Mouse (Mus musculus): ENCODE data around the gene Zfp524. TPM values are rescaled to one million over a fixed set of nuclear protein-coding genes. Genes with fewer than 3 reads are reported as not detected.

Zfp524 gene
- total RNA-seq (2014; fragmentation: Nextera tagmentation) (9.1 and 11.4 TPM in 2 replicates), total RNA-seq (2017) (8.9 and 12.3 TPM in 2 replicates), polyA plus RNA-seq (2012) (37.2 and 38.9 TPM in 2 replicates)

DNA sequence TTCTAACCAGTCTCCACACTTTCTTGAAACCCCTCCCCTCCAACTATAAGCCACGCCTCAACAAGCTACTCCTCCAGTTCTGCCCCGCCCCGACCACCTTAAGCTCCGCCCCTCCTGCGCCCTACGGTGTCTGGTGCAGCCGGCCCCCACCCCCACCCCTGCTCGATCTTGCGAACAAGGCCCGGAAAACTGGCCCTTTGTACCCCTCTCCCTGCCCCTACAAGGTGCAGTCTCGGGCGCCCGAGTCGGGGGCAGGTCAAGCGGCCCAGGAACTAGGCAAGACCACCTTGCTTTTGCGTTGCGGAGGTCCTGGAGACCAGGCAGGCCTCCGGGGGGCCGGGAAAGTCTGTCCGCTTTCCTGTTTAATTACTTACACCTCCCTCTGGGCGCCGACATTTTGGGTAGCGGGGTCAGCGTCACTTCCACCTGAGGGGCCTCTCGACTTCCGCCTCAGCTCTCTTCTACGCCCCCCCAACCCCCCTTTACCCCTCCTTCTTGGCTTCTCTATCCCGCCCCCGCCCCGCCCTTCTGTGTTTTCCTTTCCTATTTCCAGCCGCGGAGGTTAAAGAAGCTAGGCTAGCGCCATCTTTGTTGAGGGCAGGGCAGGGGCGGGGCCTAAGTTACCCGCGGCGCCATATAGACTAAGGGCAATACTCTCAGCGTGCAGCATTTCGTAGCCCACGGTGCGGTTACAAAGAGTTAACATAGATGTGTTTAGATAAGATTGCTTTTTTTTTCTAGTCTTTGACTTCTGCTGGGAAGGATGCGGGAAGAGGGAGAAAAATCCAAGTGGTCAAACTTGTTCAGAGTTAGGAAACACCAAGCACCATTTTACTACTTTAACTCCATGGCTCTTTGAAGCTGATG, at the start of gene Zfp524, which contains the start of gene Fiz1:
Gene Zfp524 (plus strand): TSS at position 165 of the 867 bp plus-strand sequence.
Gene Fiz1 (minus strand): TSS at position 447 of the 867 bp plus-strand sequence.
- Histone ChIP-seq H3K36me3 (replicated peaks) (peaks cover 58% of the 10 kb centered on the region), H3K9me3 (replicated peaks) (peaks cover 13% of the 10 kb centered on the region), H3K27me3 (ENCODE audit: insufficient read depth, low read length) (no peaks in the 10 kb centered on the region), H3K4me1 (ENCODE audit: insufficient read depth, low read depth, low read length) (peaks cover 57% of the 10 kb centered on the region), H3K4me3 (ENCODE audit: low read depth, low read length) (peak within 1 kb of the TSS; percentile 78)
- ATAC-seq (ENCODE audit: extremely low read depth, insufficient number of reproducible peaks, low FRiP score, poor library complexity, severe bottlenecking) (peak; percentile 61), DNase-seq (ENCODE audit: low spot score) (peak; percentile 77)
- TF ChIP-seq CTCF (IDR thresholded peaks at IDR 0.05; ENCODE audit: low read depth, low read length) (no peak), GATA1 (IDR thresholded peaks at IDR 0.05; ENCODE audit: borderline replicate concordance, low read length) (no peak), TAL1 (conservative IDR thresholded peaks at IDR 0.05; ENCODE audit: low read depth, low read length) (no peak), POLR2AphosphoS5 (IDR thresholded peaks at IDR 0.05; ENCODE audit: insufficient replicate concordance, low read depth, low read length) (no peak), GATA2 (IDR thresholded peaks at IDR 0.05; ENCODE audit: borderline replicate concordance, low read depth, low read length) (no peak)

DNA sequence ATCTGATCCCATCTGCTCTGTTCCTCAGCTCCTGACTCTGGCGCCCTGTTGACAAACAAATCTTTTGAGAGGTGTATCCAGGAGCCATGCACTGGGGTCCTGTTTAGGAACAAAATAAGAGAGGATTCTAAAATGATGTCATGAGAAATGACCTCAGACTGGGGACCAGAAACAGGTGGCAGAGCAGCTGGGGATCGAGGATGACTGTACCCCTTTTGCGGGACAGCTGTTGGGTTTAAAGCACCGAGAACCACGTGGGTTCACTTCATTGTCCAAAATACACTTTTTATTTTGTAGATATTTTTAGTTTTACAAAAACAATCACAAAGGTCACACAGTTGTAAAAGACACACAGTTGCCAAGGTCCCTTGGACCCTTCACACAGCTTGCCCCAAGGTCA, 49.2 kb upstream of the Zfp524 start:
- H3K36me3 ChIP-seq (replicated peaks), result no peaks in the 10 kb centered on the region
- TF ChIP-seq CTCF (IDR thresholded peaks at IDR 0.05; ENCODE audit: low read depth, low read length), result no peak
- no peak for TF ChIP-seq GATA2 (IDR thresholded peaks at IDR 0.05; ENCODE audit: borderline replicate concordance, low read depth, low read length)
- no peak for TF ChIP-seq GATA1 (IDR thresholded peaks at IDR 0.05; ENCODE audit: borderline replicate concordance, low read length)
- no peak for TF ChIP-seq TAL1 (conservative IDR thresholded peaks at IDR 0.05; ENCODE audit: low read depth, low read length)
- no peak for TF ChIP-seq POLR2AphosphoS5 (IDR thresholded peaks at IDR 0.05; ENCODE audit: insufficient replicate concordance, low read depth, low read length)
- DNase-seq (ENCODE audit: low spot score) (no peak), ATAC-seq (ENCODE audit: extremely low read depth, insufficient number of reproducible peaks, low FRiP score, poor library complexity, severe bottlenecking) (no peak)
- H3K9me3 ChIP-seq (replicated peaks), result no peaks in the 10 kb centered on the region
- peaks cover 11% of the 10 kb centered on the region for H3K27me3 ChIP-seq (ENCODE audit: insufficient read depth, low read length)
- H3K4me3 ChIP-seq (ENCODE audit: low read depth, low read length), result no peak overlapping the region
- no peaks in the 10 kb centered on the region for H3K4me1 ChIP-seq (ENCODE audit: insufficient read depth, low read depth, low read length)

DNA sequence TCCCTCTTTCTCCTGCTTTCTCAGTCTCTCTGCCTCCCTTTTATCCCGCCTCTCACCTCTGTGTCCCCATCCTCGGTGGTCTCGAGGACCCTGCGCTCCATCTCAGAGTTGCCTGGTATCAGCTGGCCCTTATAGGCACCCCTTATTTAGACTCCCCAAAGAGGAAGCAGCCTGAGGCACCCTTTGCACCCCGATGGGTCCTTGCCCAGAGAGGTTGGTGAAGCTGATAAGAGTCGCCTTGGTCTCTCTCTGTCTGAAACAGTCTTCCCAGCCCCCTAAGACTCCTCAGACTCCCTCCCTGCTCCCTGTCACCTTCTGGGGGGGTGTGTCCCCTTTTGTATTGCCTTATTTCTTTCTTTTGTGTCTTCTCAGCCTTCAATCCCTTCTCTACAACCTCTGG, 43.1 kb upstream of the Zfp524 start, which contains the start of gene Sbk3:
Gene Sbk3 (minus strand): TSS at position 101 of the 400 bp plus-strand sequence.
- no peak for ATAC-seq (ENCODE audit: extremely low read depth, insufficient number of reproducible peaks, low FRiP score, poor library complexity, severe bottlenecking)
- no peak for TF ChIP-seq GATA2 (IDR thresholded peaks at IDR 0.05; ENCODE audit: borderline replicate concordance, low read depth, low read length)
- no peak for TF ChIP-seq GATA1 (IDR thresholded peaks at IDR 0.05; ENCODE audit: borderline replicate concordance, low read length)
- no peak for TF ChIP-seq CTCF (IDR thresholded peaks at IDR 0.05; ENCODE audit: low read depth, low read length)
- TF ChIP-seq TAL1 (conservative IDR thresholded peaks at IDR 0.05; ENCODE audit: low read depth, low read length), result no peak
- peaks cover 2% of the 10 kb centered on the region; the same call in 1 of the 2 replicates for H3K4me1 ChIP-seq (ENCODE audit: insufficient read depth, low read depth, low read length)
- no peaks in the 10 kb centered on the region for H3K9me3 ChIP-seq (replicated peaks)
- peaks cover 26% of the 10 kb centered on the region for H3K27me3 ChIP-seq (ENCODE audit: insufficient read depth, low read length)
- no peaks in the 10 kb centered on the region for H3K36me3 ChIP-seq (replicated peaks)
- no peak within 1 kb of the TSS for H3K4me3 ChIP-seq (ENCODE audit: low read depth, low read length)
- DNase-seq (ENCODE audit: low spot score), result no peak

DNA sequence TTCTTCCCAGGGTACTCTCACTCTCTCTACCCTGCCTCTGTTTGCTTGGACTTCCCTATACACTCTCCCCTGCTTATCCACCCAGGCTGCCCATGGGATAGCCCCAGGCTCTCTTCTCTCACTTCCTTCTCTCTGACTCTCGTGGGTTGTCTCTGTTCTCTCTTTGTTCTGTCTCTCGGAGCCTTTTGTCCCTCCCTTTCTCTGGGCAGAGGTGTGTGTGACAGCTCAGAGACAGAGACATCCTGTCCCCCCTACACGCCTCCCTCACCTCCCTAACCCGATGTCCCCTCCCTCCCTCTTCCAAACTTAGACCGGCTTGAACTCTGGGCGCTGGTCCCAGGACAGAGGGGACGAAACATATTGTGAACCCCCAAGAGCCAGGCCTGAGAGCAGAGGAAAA, 42.5 kb upstream of the Zfp524 start:
- no peak for DNase-seq (ENCODE audit: low spot score)
- H3K4me1 ChIP-seq (ENCODE audit: insufficient read depth, low read depth, low read length), result peaks cover 2% of the 10 kb centered on the region; the same call in 1 of the 2 replicates
- TF ChIP-seq CTCF (IDR thresholded peaks at IDR 0.05; ENCODE audit: low read depth, low read length) (no peak), GATA1 (IDR thresholded peaks at IDR 0.05; ENCODE audit: borderline replicate concordance, low read length) (no peak), TAL1 (conservative IDR thresholded peaks at IDR 0.05; ENCODE audit: low read depth, low read length) (no peak), GATA2 (IDR thresholded peaks at IDR 0.05; ENCODE audit: borderline replicate concordance, low read depth, low read length) (no peak), POLR2AphosphoS5 (IDR thresholded peaks at IDR 0.05; ENCODE audit: insufficient replicate concordance, low read depth, low read length) (no peak)
- H3K4me3 ChIP-seq (ENCODE audit: low read depth, low read length), result no peak overlapping the region
- no peaks in the 10 kb centered on the region for H3K36me3 ChIP-seq (replicated peaks)
- ATAC-seq (ENCODE audit: extremely low read depth, insufficient number of reproducible peaks, low FRiP score, poor library complexity, severe bottlenecking), result no peak
- peaks cover 26% of the 10 kb centered on the region for H3K27me3 ChIP-seq (ENCODE audit: insufficient read depth, low read length)
- H3K9me3 ChIP-seq (replicated peaks), result peaks cover under 1% of the 10 kb centered on the region

DNA sequence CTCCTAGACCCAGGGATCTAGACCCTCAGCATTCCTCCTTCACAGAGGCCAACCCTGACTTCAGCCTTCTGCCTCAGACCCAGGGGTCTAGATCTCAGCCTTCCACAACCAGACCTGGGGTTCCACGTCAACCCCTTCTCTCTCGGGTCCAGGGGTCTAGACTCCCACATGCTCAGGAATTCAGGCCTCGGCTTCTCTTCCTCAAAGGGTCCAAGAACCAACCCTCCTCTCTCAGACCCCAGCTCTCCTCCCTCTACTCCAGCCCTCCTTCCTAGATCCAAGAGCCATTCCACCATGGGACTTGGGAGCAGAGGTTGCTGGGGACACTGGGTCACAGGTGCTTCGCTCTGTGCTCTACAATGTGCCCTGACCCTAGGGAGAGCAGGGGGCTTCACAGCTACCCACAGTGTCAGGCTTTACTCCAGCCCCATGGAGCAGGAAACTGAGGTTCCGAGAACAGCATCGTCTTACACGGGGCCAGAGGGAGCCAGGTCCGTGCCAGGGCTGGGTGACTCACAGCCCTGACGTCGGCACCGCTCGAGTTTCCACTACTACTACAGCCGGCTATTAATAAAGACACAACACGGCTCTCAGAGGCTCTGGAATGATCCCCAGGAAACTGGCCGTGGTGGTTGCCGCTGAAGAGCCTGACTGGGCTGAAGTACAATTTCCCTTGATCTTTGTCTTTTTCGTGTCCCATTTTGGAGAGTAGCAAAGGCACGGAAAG, 41.7 kb upstream of the Zfp524 start:
- DNase-seq (ENCODE audit: low spot score) (no peak), ATAC-seq (ENCODE audit: extremely low read depth, insufficient number of reproducible peaks, low FRiP score, poor library complexity, severe bottlenecking) (no peak)
- no peak for TF ChIP-seq GATA2 (IDR thresholded peaks at IDR 0.05; ENCODE audit: borderline replicate concordance, low read depth, low read length)
- TF ChIP-seq TAL1 (conservative IDR thresholded peaks at IDR 0.05; ENCODE audit: low read depth, low read length), result no peak
- TF ChIP-seq GATA1 (IDR thresholded peaks at IDR 0.05; ENCODE audit: borderline replicate concordance, low read length), result no peak
- TF ChIP-seq CTCF (IDR thresholded peaks at IDR 0.05; ENCODE audit: low read depth, low read length), result no peak
- no peak for TF ChIP-seq POLR2AphosphoS5 (IDR thresholded peaks at IDR 0.05; ENCODE audit: insufficient replicate concordance, low read depth, low read length)
- peaks cover 24% of the 10 kb centered on the region for H3K27me3 ChIP-seq (ENCODE audit: insufficient read depth, low read length)
- peaks cover 2% of the 10 kb centered on the region; the same call in 1 of the 2 replicates for H3K4me1 ChIP-seq (ENCODE audit: insufficient read depth, low read depth, low read length)
- H3K4me3 ChIP-seq (ENCODE audit: low read depth, low read length), result no peak overlapping the region
- no peaks in the 10 kb centered on the region for H3K36me3 ChIP-seq (replicated peaks)
- H3K9me3 ChIP-seq (replicated peaks), result peaks cover 3% of the 10 kb centered on the region
